Mouse (Mus musculus) myocyte (in vitro differentiated cells): ENCODE data around the gene Borcs6. TPM values are rescaled to one million over a fixed set of nuclear protein-coding genes. Genes with fewer than 3 reads are reported as not detected.

Source experiments
- H3K27me3 ChIP-seq: one replicate; pipeline ENCODE4 v1.6.1; 2011; ENCODE audit not compliant: control insufficient read depth, insufficient read depth, insufficient read length
- H3K36me3 ChIP-seq: one replicate; pipeline ENCODE4 v1.6.1; 2011; ENCODE audit not compliant: control insufficient read depth, insufficient read depth
- H3K4me2 ChIP-seq: one replicate; pipeline ENCODE4 v1.6.1; 2011; ENCODE audit warnings: low read depth, control low read depth
- H3K4me3 ChIP-seq: one replicate; pipeline ENCODE4 v1.5.1; 2011; ENCODE audit warnings: mild to moderate bottlenecking, control low read depth, moderate library complexity
- H3K79me2 ChIP-seq: one replicate; pipeline ENCODE4 v1.6.1; 2011; ENCODE audit not compliant: control insufficient read depth, insufficient read depth
- H3ac ChIP-seq: one replicate; pipeline ENCODE4 v1.6.1; 2011; ENCODE audit not compliant: control insufficient read depth, insufficient read length
- CEBPB ChIP-seq: IDR thresholded peaks from 2 replicates; pipeline ENCODE4 v1.6.1; 2011; ENCODE audit warnings: mild to moderate bottlenecking, moderate library complexity; ENCODE audit not compliant: poor library complexity, insufficient read depth, severe bottlenecking
- E2F4 ChIP-seq: IDR thresholded peaks from one replicate; pipeline ENCODE4 v1.6.1; 2011; ENCODE audit warnings: mild to moderate bottlenecking, control low read depth, moderate library complexity; ENCODE audit not compliant: insufficient read depth
- MAX ChIP-seq: IDR thresholded peaks from one replicate; pipeline ENCODE4 v1.6.1; 2011; ENCODE audit warnings: low read depth, mild to moderate bottlenecking, control low read depth
- MYOD1 ChIP-seq, 3 experiments: IDR thresholded peaks; one replicate each; pipeline ENCODE4 v1.6.1; 2011; ENCODE audit warnings: control low read depth in 2 of 3, low read depth in 2 of 3, mild to moderate bottlenecking in 2 of 3, moderate library complexity in 1 of 3; ENCODE audit not compliant: insufficient read length in 2 of 3, control insufficient read depth in 1 of 3
- MYOG ChIP-seq, 3 experiments: IDR thresholded peaks; one replicate each; pipeline ENCODE4 v1.6.1; 2011; ENCODE audit warnings: control low read depth in 2 of 3, low read depth in 2 of 3, mild to moderate bottlenecking in 2 of 3; ENCODE audit not compliant: insufficient read length in 2 of 3, control insufficient read depth in 1 of 3, insufficient read depth in 1 of 3
- POLR2A ChIP-seq: IDR thresholded peaks from one replicate; pipeline ENCODE4 v1.6.1; 2011; ENCODE audit warnings: low read depth, mild to moderate bottlenecking, control low read depth, moderate library complexity; ENCODE audit not compliant: insufficient read length
- POLR2AphosphoS2 ChIP-seq: IDR thresholded peaks from one replicate; pipeline ENCODE4 v1.6.1; 2011; ENCODE audit warnings: low read depth, control low read depth; ENCODE audit not compliant: insufficient read length
- REST ChIP-seq: IDR thresholded peaks from one replicate; pipeline ENCODE4 v1.6.1; 2011; ENCODE audit warnings: mild to moderate bottlenecking, control low read depth, moderate library complexity; ENCODE audit not compliant: insufficient read depth, insufficient read length
- SRF ChIP-seq: IDR thresholded peaks from one replicate; pipeline ENCODE4 v1.6.1; 2011; ENCODE audit warnings: low read depth; ENCODE audit not compliant: control insufficient read depth, insufficient read length
- TCF12 ChIP-seq: IDR thresholded peaks from one replicate; pipeline ENCODE4 v1.6.1; 2011; ENCODE audit warnings: mild to moderate bottlenecking, control low read depth; ENCODE audit not compliant: poor library complexity, insufficient read depth, severe bottlenecking
- TCF3 ChIP-seq: IDR thresholded peaks from one replicate; pipeline ENCODE4 v1.6.1; 2011; ENCODE audit warnings: low read depth, control low read depth; ENCODE audit not compliant: insufficient read length
- USF1 ChIP-seq: IDR thresholded peaks from one replicate; pipeline ENCODE4 v1.6.1; 2011; ENCODE audit warnings: low read depth, mild to moderate bottlenecking, control low read depth, moderate library complexity
- polyA plus RNA-seq: library from polyadenylated mRNA; unstranded; fragments of >200 nt; fragmentation: generic; extraction: Trizol; gene quantifications from one replicate; pipeline ENCODE4 v1.2.1, GENCODE M21; 2012; ENCODE audit warnings: missing spikeins

Borcs6 gene
- polyA plus RNA-seq, 1 experiment, result 27.2 TPM

GRCm38 (mm10) chr11:69074776-69075069 is 15.2 kb downstream of the Borcs6 start:
- H3K27me3 ChIP-seq, result no peaks in the 10 kb centered on the region
- no peak overlapping the region for H3K4me3 ChIP-seq
- H3K79me2 ChIP-seq, result no peaks in the 10 kb centered on the region
- H3K4me2 ChIP-seq, result no peak overlapping the region
- no peak overlapping the region for H3ac ChIP-seq
- no peaks in the 10 kb centered on the region for H3K36me3 ChIP-seq
- no peak for TF ChIP-seq MAX

GRCm38 (mm10) chr11:69075764-69076479 is 16.4 kb downstream of the Borcs6 start:
- Histone ChIP-seq H3K36me3 (no peaks in the 10 kb centered on the region), H3K27me3 (no peaks in the 10 kb centered on the region), H3K4me3 (no peak overlapping the region), H3ac (no peak overlapping the region), H3K79me2 (no peaks in the 10 kb centered on the region), H3K4me2 (no peak overlapping the region)
- no peak for TF ChIP-seq REST
- TF ChIP-seq POLR2AphosphoS2, result no peak
- no peak for TF ChIP-seq CEBPB
- TF ChIP-seq TCF12, result no peak
- TF ChIP-seq MYOG (IDR thresholded peaks at IDR 0.05; ENCODE audit: control insufficient read depth in 1 of 3, insufficient read depth in 1 of 3, insufficient read length in 2 of 3, low read depth in 2 of 3), result no peak
- TF ChIP-seq E2F4, result no peak
- no peak for TF ChIP-seq USF1

GRCm38 (mm10) chr11:69076572-69076971 is 17.1 kb downstream of the Borcs6 start:
- Histone ChIP-seq H3K79me2 (no peaks in the 10 kb centered on the region), H3K36me3 (no peaks in the 10 kb centered on the region), H3ac (no peak overlapping the region), H3K4me3 (no peak overlapping the region), H3K27me3 (no peaks in the 10 kb centered on the region), H3K4me2 (no peak overlapping the region)
- no peak for TF ChIP-seq POLR2AphosphoS2
- no peak for TF ChIP-seq MYOD1 (IDR thresholded peaks at IDR 0.05; ENCODE audit: control insufficient read depth in 1 of 3, insufficient read length in 2 of 3, low read depth in 2 of 3)
- no peak for TF ChIP-seq SRF
- TF ChIP-seq E2F4, result no peak
- TF ChIP-seq MAX, result no peak
- no peak for TF ChIP-seq REST
- no peak for TF ChIP-seq TCF12
- TF ChIP-seq MYOG (IDR thresholded peaks at IDR 0.05; ENCODE audit: control insufficient read depth in 1 of 3, insufficient read depth in 1 of 3, insufficient read length in 2 of 3, low read depth in 2 of 3), result no peak
- no peak for TF ChIP-seq TCF3
- no peak for TF ChIP-seq USF1
- TF ChIP-seq POLR2A, result no peak
- TF ChIP-seq CEBPB, result no peak

GRCm38 (mm10) chr11:69077316-69077715 is 17.8 kb downstream of the Borcs6 start:
- no peak overlapping the region for H3ac ChIP-seq
- no peak for TF ChIP-seq REST
- no peak for TF ChIP-seq TCF12
- no peak for TF ChIP-seq SRF
- no peak for TF ChIP-seq POLR2A
- TF ChIP-seq USF1, result no peak
- no peak for TF ChIP-seq MAX
- no peak overlapping the region for H3K4me2 ChIP-seq
- H3K4me3 ChIP-seq, result no peak overlapping the region
- no peaks in the 10 kb centered on the region for H3K36me3 ChIP-seq
- H3K79me2 ChIP-seq, result no peaks in the 10 kb centered on the region
- H3K27me3 ChIP-seq, result no peaks in the 10 kb centered on the region

- TF ChIP-seq MYOG (IDR thresholded peaks at IDR 0.05; ENCODE audit: control insufficient read depth in 1 of 3, insufficient read depth in 1 of 3, insufficient read length in 2 of 3, low read depth in 2 of 3) (no peak), CEBPB (no peak)
- Histone ChIP-seq H3K27me3 (no peaks in the 10 kb centered on the region), H3K4me3 (no peak overlapping the region), H3K4me2 (peak overlapping the region; percentile 52), H3K36me3 (no peaks in the 10 kb centered on the region), H3ac (no peak overlapping the region), H3K79me2 (no peaks in the 10 kb centered on the region)
Measured at GRCm38 (mm10) chr11:69078041-69078440, 18.5 kb downstream of the Borcs6 start.
